Comparison of ENCODE assay signal across 18 mouse cellular contexts in the genomic region with DNA sequence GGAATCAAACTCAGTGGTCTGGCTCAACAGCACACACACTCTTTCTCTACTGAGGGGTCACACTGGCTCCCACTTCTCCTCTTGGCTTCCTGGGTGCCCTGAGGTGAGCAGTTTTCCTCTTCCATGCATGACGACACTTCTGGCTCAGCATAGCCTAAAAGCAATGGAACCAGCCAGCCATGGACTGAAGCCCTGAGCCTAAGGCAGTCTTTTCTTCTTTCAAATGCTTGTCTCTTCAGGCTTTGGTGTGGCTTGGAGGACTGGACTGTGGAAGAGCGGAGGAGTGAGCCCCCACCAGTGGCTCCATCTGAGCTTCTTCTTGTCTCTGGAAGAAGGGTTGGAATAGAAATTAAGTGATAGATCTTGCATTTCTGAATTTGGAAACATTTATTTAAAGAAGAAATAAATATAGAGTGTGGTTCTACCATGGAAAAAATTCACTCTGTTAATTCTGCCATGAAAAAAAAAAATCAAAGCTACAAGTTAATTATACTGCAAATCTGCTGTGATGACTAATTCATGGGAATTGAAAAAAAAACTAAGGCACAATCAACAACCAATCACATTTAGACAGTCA. TPM values are rescaled to one million over a fixed set of nuclear protein-coding genes. Genes with fewer than 3 reads are reported as not detected.
DNase-seq lines count a peak whose midpoint lies in the region; ATAC-seq and TF ChIP-seq lines count a peak whose summit lies in the region.
"Had no signal": no experiment of that assay in that cellular context is flagged by ENCODE, and none has a peak within 500 bp of the region (broad histone marks: within the 10 kb centered on the region; RNA-seq: fewer than 3 reads in every experiment).

No protein-coding gene starts in this region.

- H3K27ac ChIP-seq in forebrain, postnatal 0 days (ENCODE audit: low read depth, low read length), result peak overlapping the region; percentile 48
- no peak overlapping the region for H3K27ac ChIP-seq in forebrain, embryonic 10.5 days
- H3K27ac ChIP-seq in olfactory bulb, adult 2 months (ENCODE audit: insufficient read depth, low read depth, low read length), result peak overlapping the region; percentile 81
- H3K27ac ChIP-seq: embryonic facial prominence, embryonic 13.5 days; gastrocnemius, adult 2 months; hindbrain, embryonic 10.5 days; hindbrain, embryonic 14.5 days; intestine, embryonic 15.5 days had no signal

- ATAC-seq in forebrain, postnatal 0 days, result peak; percentile 40; the same call in 1 of the 2 replicates
- ATAC-seq: intestine, embryonic 15.5 days had no signal

- peak; percentile 36 for DNase-seq in forebrain, postnatal 0 days
- DNase-seq in forebrain, embryonic 10.5 days (ENCODE audit: extremely low spot score, low spot score), result no peak
- DNase-seq in right cerebral cortex, postnatal 10 days (ENCODE audit: low spot score in 2 of 2), result peak; percentile 47 to 60
- no peak for DNase-seq in right cerebral cortex, postnatal 14 days
- no peak for DNase-seq in cerebellum, adult 8-10 months
- DNase-seq: adrenal gland, adult 8-10 months; adrenal gland, postnatal 36 days; cerebellum, adult 11 months; cerebellum, adult 9-10 months; cerebellum, postnatal 25 days; gastrocnemius, adult 2 months; gastrocnemius, postnatal 25 days had no signal

- TF ChIP-seq CTCF in forebrain, postnatal 0 days (IDR thresholded peaks at IDR 0.05; ENCODE audit: low read depth), result no peak
- TF ChIP-seq CTCF in olfactory bulb, adult 2 months (IDR thresholded peaks at IDR 0.05; ENCODE audit: insufficient read depth, low read depth, low read length), result no peak

- H3K4me1 ChIP-seq in forebrain, postnatal 0 days (ENCODE audit: insufficient read depth), result no peaks in the 10 kb centered on the region
- no peaks in the 10 kb centered on the region for H3K4me1 ChIP-seq in forebrain, embryonic 10.5 days
- peaks cover 12% of the 10 kb centered on the region for H3K4me1 ChIP-seq in olfactory bulb, adult 2 months (ENCODE audit: control insufficient read depth, insufficient read depth, low read length)
- H3K4me1 ChIP-seq: embryonic facial prominence, embryonic 13.5 days; heart, embryonic 12.5 days; hindbrain, embryonic 10.5 days; intestine, embryonic 15.5 days had no signal

- 66% methylated on average over 2 of the region's 2 CpGs for WGBS in forebrain, postnatal 0 days
- 89% methylated on average over 2 of the region's 2 CpGs for WGBS in forebrain, embryonic 10.5 days
- 43% methylated on average over 2 of the region's 2 CpGs for WGBS in olfactory bulb, adult 2 months

- no peak overlapping the region for H3K9ac ChIP-seq in forebrain, postnatal 0 days
- H3K9ac ChIP-seq: embryonic facial prominence, embryonic 13.5 days; heart, embryonic 12.5 days; hindbrain, embryonic 14.5 days; intestine, embryonic 15.5 days had no signal

- H3K27me3 ChIP-seq in forebrain, postnatal 0 days (ENCODE audit: insufficient read depth, low read length), result no peaks in the 10 kb centered on the region
- no peaks in the 10 kb centered on the region for H3K27me3 ChIP-seq in forebrain, embryonic 10.5 days (ENCODE audit: poor library complexity, severe bottlenecking)
- H3K27me3 ChIP-seq: embryonic facial prominence, embryonic 13.5 days; heart, embryonic 12.5 days; intestine, embryonic 15.5 days had no signal

- H3K4me2 ChIP-seq in forebrain, postnatal 0 days (ENCODE audit: low read depth), result no peak overlapping the region
- H3K4me2 ChIP-seq: embryonic facial prominence, embryonic 13.5 days; heart, embryonic 12.5 days; hindbrain, embryonic 14.5 days; intestine, embryonic 15.5 days had no signal

- no peak for TF ChIP-seq POLR2A in olfactory bulb, adult 2 months (IDR thresholded peaks at IDR 0.05; ENCODE audit: insufficient read depth, low read depth, low read length)

- no peaks in the 10 kb centered on the region for H3K9me3 ChIP-seq in forebrain, postnatal 0 days (ENCODE audit: low read length)
- H3K9me3 ChIP-seq in forebrain, embryonic 10.5 days, result no peaks in the 10 kb centered on the region; the same call in 1 of the 2 replicates
- H3K9me3 ChIP-seq: intestine, embryonic 15.5 days had no signal

- H3K4me3 ChIP-seq in forebrain, postnatal 0 days (ENCODE audit: low read depth, low read length), result no peak overlapping the region
- no peak overlapping the region for H3K4me3 ChIP-seq in forebrain, embryonic 10.5 days
- no peak overlapping the region for H3K4me3 ChIP-seq in olfactory bulb, adult 2 months (ENCODE audit: insufficient read depth, low read depth, low read length)
- H3K4me3 ChIP-seq: embryonic facial prominence, embryonic 13.5 days; gastrocnemius, adult 2 months; heart, embryonic 12.5 days; hindbrain, embryonic 10.5 days; intestine, embryonic 15.5 days had no signal

- no peaks in the 10 kb centered on the region for H3K36me3 ChIP-seq in forebrain, postnatal 0 days (ENCODE audit: insufficient read depth)
- no peaks in the 10 kb centered on the region for H3K36me3 ChIP-seq in forebrain, embryonic 10.5 days (replicated peaks)
- H3K36me3 ChIP-seq: embryonic facial prominence, embryonic 13.5 days; heart, embryonic 12.5 days; hindbrain, embryonic 10.5 days; intestine, embryonic 15.5 days had no signal

RNA-seq across cellular contexts. Expression of a gene that starts 19.8 kb away (rescaled TPM):
- total RNA-seq in forebrain, postnatal 0 days (2014; rRNA removed), result 88.9 and 120 TPM in 2 replicates
- polyA plus RNA-seq in forebrain, postnatal 0 days (2015; fragmentation: Nextera tagmentation; extraction: Ambion mirVana), result 31.6 and 48.3 TPM in 2 replicates
- 21.7 and 22.9 TPM in 2 replicates for polyA plus RNA-seq in forebrain, embryonic 10.5 days (2016; fragmentation: Nextera tagmentation; extraction: Ambion mirVana)
- polyA plus RNA-seq in olfactory bulb, adult 2 months (2012; ENCODE audit: insufficient read depth, insufficient read length, low replicate concordance, missing spikeins), result not detected in 2 replicates

Comparison
In these comparisons a context has a peak if more than half of its experiments do, and no peak if none do; other contexts are left out.
1. DNase-seq: peak in forebrain, postnatal 0 days (single experiment) and right cerebral cortex, postnatal 10 days (2 of 2); none in forebrain, embryonic 10.5 days (single experiment), right cerebral cortex, postnatal 14 days (single experiment) and cerebellum, adult 8-10 months (single experiment).